Mouse (Mus musculus) intestine, embryonic 16.5 days (tissue): ENCODE results near the gene Abcb4. TPM values are rescaled to one million over a fixed set of nuclear protein-coding genes. Genes with fewer than 3 reads are reported as not detected.
A peak's percentile ranks its signal among the peaks of the same experiment; 100 is the strongest.
"Not testable (repeated sequence)": the region's sequence is repeated elsewhere in the genome, so short reads cannot be mapped to it uniquely, and the experiment has no call there.

Experiments
- ATAC-seq: fragments of 200-750 bp; cut with Nextera tagmentation; 2 replicates; pipeline ENCODE4 v1.8.0; 2017; ENCODE audit warnings: moderate TSS enrichment, moderate library complexity
- H3K27ac ChIP-seq: fragments of 300-500 bp; sonication (generic); 2 replicates; pipeline ENCODE4 v1.5.1; 2014; ENCODE audit warnings: mild to moderate bottlenecking, low read length
- H3K27me3 ChIP-seq: fragments of 300-500 bp; sonication (generic); replicated peaks from 2 replicates; pipeline ENCODE4 v1.6.1; 2014; ENCODE audit warnings: low read length, control low read depth, mixed read lengths; ENCODE audit not compliant: control insufficient read depth, insufficient read depth
- H3K36me3 ChIP-seq: fragments of 300-500 bp; sonication (generic); 2 replicates; pipeline ENCODE4 v1.6.1; 2014; ENCODE audit warnings: low read length, control low read depth; ENCODE audit not compliant: control insufficient read depth, insufficient read depth
- H3K4me1 ChIP-seq: fragments of 300-500 bp; sonication (generic); 2 replicates; pipeline ENCODE4 v1.6.1; 2014; ENCODE audit warnings: low read length, control low read depth, mixed read lengths; ENCODE audit not compliant: control insufficient read depth, insufficient read depth
- H3K4me2 ChIP-seq: fragments of 300-500 bp; sonication (generic); 2 replicates; pipeline ENCODE4 v1.6.1; 2014; ENCODE audit warnings: low read depth, low read length, control low read depth
- H3K4me3 ChIP-seq: fragments of 300-500 bp; sonication (generic); 2 replicates; pipeline ENCODE4 v1.5.1; 2014; ENCODE audit warnings: mild to moderate bottlenecking, low read length
- H3K9ac ChIP-seq: fragments of 300-500 bp; sonication (generic); 2 replicates; pipeline ENCODE4 v1.6.1; 2014; ENCODE audit warnings: low read depth, low read length
- H3K9me3 ChIP-seq: fragments of 300-500 bp; sonication (generic); 2 replicates; pipeline ENCODE4 v1.6.1; 2016; ENCODE audit warnings: low read length, control low read depth; ENCODE audit not compliant: control insufficient read depth
- WGBS: fragments of 180-500 bp; shearing (Covaris S2); extraction: QIAGEN DNeasy Blood & Tissue Kit; methylation state at CpG from one replicate; pipeline ENCODE4 v1.1.7; 2014; 5-methylcytosine and 5-hydroxymethylcytosine counted together
- polyA plus RNA-seq: library from polyadenylated mRNA; unstranded; fragments of >200 nt; fragmentation: Nextera tagmentation; extraction: Ambion mirVana; gene quantifications from 2 replicates; pipeline ENCODE4 v1.2.1, GENCODE M21; 2015

Abcb4 gene
- polyA plus RNA-seq, 1 experiment from 2014 or later, result 0.88 TPM

- H3K36me3 ChIP-seq, result peaks cover 4% of the 10 kb centered on the region; the same call in 1 of the 2 replicates
- no peaks in the 10 kb centered on the region for H3K27me3 ChIP-seq
- 84% methylated on average over 13 of the region's 13 CpGs for WGBS
- no peak overlapping the region for H3K4me2 ChIP-seq
- H3K9ac ChIP-seq, result no peak overlapping the region
- H3K27ac ChIP-seq, result no peak overlapping the region
- H3K4me1 ChIP-seq, result no peaks in the 10 kb centered on the region
- no peaks in the 10 kb centered on the region for H3K9me3 ChIP-seq
- no peak for ATAC-seq
- no peak overlapping the region for H3K4me3 ChIP-seq
These were observed 97.0 kb downstream of the Abcb4 start for GRCm38 (mm10) chr5:8990526-8990925.

- H3K4me3 ChIP-seq, result no peak overlapping the region
- H3K4me2 ChIP-seq, result no peak overlapping the region
- H3K36me3 ChIP-seq, result peaks cover 4% of the 10 kb centered on the region; the same call in 1 of the 2 replicates
- H3K4me1 ChIP-seq, result no peaks in the 10 kb centered on the region
- no peak overlapping the region for H3K27ac ChIP-seq
- no peaks in the 10 kb centered on the region for H3K9me3 ChIP-seq
- no peak overlapping the region for H3K9ac ChIP-seq
- H3K27me3 ChIP-seq, result no peaks in the 10 kb centered on the region
- 87% methylated on average over 16 of the region's 16 CpGs for WGBS
- ATAC-seq, result no peak
These were observed 98.1 kb downstream of the Abcb4 start for GRCm38 (mm10) chr5:8991626-8992025.

- Histone ChIP-seq H3K27me3 (no peaks in the 10 kb centered on the region), H3K4me3 (peak overlapping the region; percentile 79), H3K4me1 (no peaks in the 10 kb centered on the region; the same call in 1 of the 2 replicates), H3K36me3 (peaks cover 4% of the 10 kb centered on the region; the same call in 1 of the 2 replicates), H3K27ac (peak overlapping the region; percentile 92), H3K4me2 (peak overlapping the region; percentile 80), H3K9me3 (no peaks in the 10 kb centered on the region), H3K9ac (peak overlapping the region; percentile 94)
- no peak for ATAC-seq
- WGBS, result 9% methylated on average over 13 of the region's 13 CpGs
These were observed 102.6 kb downstream of the Abcb4 start for GRCm38 (mm10) chr5:8995966-8996685.

GRCm38 (mm10) chr5:8996686-8997512 lies 103.4 kb downstream of the Abcb4 start, which contains the start of gene Crot:
TSS of gene Crot (minus strand) at chr5:8997324.
- Histone ChIP-seq H3K4me3 (peak within 1 kb of the TSS; percentile 79), H3K27ac (peak within 1 kb of the TSS; percentile 92), H3K27me3 (no peaks in the 10 kb centered on the region), H3K4me2 (peak within 1 kb of the TSS; percentile 80), H3K36me3 (peaks cover 4% of the 10 kb centered on the region; the same call in 1 of the 2 replicates), H3K4me1 (no peaks in the 10 kb centered on the region; the same call in 1 of the 2 replicates), H3K9ac (peak within 1 kb of the TSS; percentile 94), H3K9me3 (no peaks in the 10 kb centered on the region)
- peak; percentile 99 for ATAC-seq
- WGBS, result under 1% methylated on average over 47 of the region's 57 CpGs

- WGBS, result 9% methylated on average over 8 of the region's 8 CpGs
- H3K9me3 ChIP-seq, result no peaks in the 10 kb centered on the region
- peak overlapping the region; percentile 79 for H3K4me3 ChIP-seq
- peak; percentile 22 for ATAC-seq
- H3K4me1 ChIP-seq, result no peaks in the 10 kb centered on the region; the same call in 1 of the 2 replicates
- H3K9ac ChIP-seq, result peak overlapping the region; percentile 94
- H3K27ac ChIP-seq, result peak overlapping the region; percentile 92
- H3K27me3 ChIP-seq, result no peaks in the 10 kb centered on the region
- H3K36me3 ChIP-seq, result peaks cover 4% of the 10 kb centered on the region; the same call in 1 of the 2 replicates
- H3K4me2 ChIP-seq, result peak overlapping the region; percentile 80
These were observed 104.0 kb downstream of the Abcb4 start for GRCm38 (mm10) chr5:8997513-8997895.

- peak overlapping the region; percentile 71 for H3K27ac ChIP-seq
- WGBS, result 55% methylated on average over 4 of the region's 4 CpGs
- H3K4me2 ChIP-seq, result no peak overlapping the region
- no peak overlapping the region for H3K4me3 ChIP-seq
- H3K36me3 ChIP-seq, result no peaks in the 10 kb centered on the region
- no peaks in the 10 kb centered on the region for H3K27me3 ChIP-seq
- H3K9ac ChIP-seq, result no peak overlapping the region
- H3K9me3 ChIP-seq, result no peaks in the 10 kb centered on the region
- H3K4me1 ChIP-seq, result no peaks in the 10 kb centered on the region; the same call in 1 of the 2 replicates
- no peak for ATAC-seq
These were observed 105.6 kb downstream of the Abcb4 start for GRCm38 (mm10) chr5:8999108-8999507.

- 33% methylated on average over 7 of the region's 7 CpGs for WGBS
- H3K27ac ChIP-seq, H3K36me3 ChIP-seq, H3K27me3 ChIP-seq, H3K4me2 ChIP-seq, ATAC-seq, H3K4me1 ChIP-seq, H3K4me3 ChIP-seq, H3K9me3 ChIP-seq, H3K9ac ChIP-seq: not testable (repeated sequence)
These were observed 106.5 kb downstream of the Abcb4 start for GRCm38 (mm10) chr5:9000006-9000405.

GRCm38 (mm10) chr5:9006585-9006984 lies 113.1 kb downstream of the Abcb4 start:
- H3K4me2 ChIP-seq, H3K4me3 ChIP-seq, H3K36me3 ChIP-seq, H3K27me3 ChIP-seq, H3K9ac ChIP-seq, H3K4me1 ChIP-seq, H3K9me3 ChIP-seq: not testable (repeated sequence)
- peak overlapping the region; percentile 41; the same call in 1 of the 2 replicates for H3K27ac ChIP-seq
- WGBS, result 44% methylated on average over 3 of the region's 3 CpGs
- peak; percentile 63 for ATAC-seq
